Mouse (Mus musculus) kidney, embryonic 16.5 days (tissue): Measurements from ENCODE around the gene Coq8b. TPM values are rescaled to one million over a fixed set of nuclear protein-coding genes. Genes with fewer than 3 reads are reported as not detected.
A peak's percentile ranks its signal among the peaks of the same experiment; 100 is the strongest.

Source experiments
- ATAC-seq: fragments of 200-750 bp; cut with Nextera tagmentation; 2 replicates; pipeline ENCODE4 v1.8.0; 2017; ENCODE audit warnings: moderate TSS enrichment; ENCODE audit not compliant: low FRiP score, low TSS enrichment
- H3K27ac ChIP-seq: fragments of 300-500 bp; sonication (generic); 2 replicates; pipeline ENCODE4 v1.5.1; 2014; ENCODE audit warnings: low read length
- H3K27me3 ChIP-seq: fragments of 300-500 bp; sonication (generic); 2 replicates; pipeline ENCODE4 v1.6.1; 2014; ENCODE audit warnings: low read length, control low read depth, mixed read lengths; ENCODE audit not compliant: insufficient read depth
- H3K36me3 ChIP-seq: fragments of 300-500 bp; sonication (generic); 2 replicates; pipeline ENCODE4 v1.6.1; 2014; ENCODE audit warnings: low read length, control low read depth, mixed read lengths; ENCODE audit not compliant: insufficient read depth
- H3K4me1 ChIP-seq: fragments of 300-500 bp; sonication (generic); 2 replicates; pipeline ENCODE4 v1.6.1; 2014; ENCODE audit warnings: low read length, control low read depth, mixed read lengths; ENCODE audit not compliant: insufficient read depth
- H3K4me2 ChIP-seq: fragments of 300-500 bp; sonication (generic); replicated peaks from 2 replicates; pipeline ENCODE4 v1.6.1; 2014; ENCODE audit warnings: low read depth, low read length
- H3K4me3 ChIP-seq: fragments of 300-500 bp; sonication (generic); 2 replicates; pipeline ENCODE4 v1.5.1; 2014; ENCODE audit warnings: mild to moderate bottlenecking, low read length
- H3K9ac ChIP-seq: fragments of 300-500 bp; sonication (generic); replicated peaks from 2 replicates; pipeline ENCODE4 v1.6.1; 2014; ENCODE audit warnings: low read length
- H3K9me3 ChIP-seq: fragments of 300-500 bp; sonication (generic); 2 replicates; pipeline ENCODE4 v1.6.1; 2016; ENCODE audit warnings: low read length, control low read depth
- WGBS: fragments of 180-500 bp; shearing (Covaris S2); extraction: QIAGEN DNeasy Blood & Tissue Kit; methylation state at CpG from one replicate; pipeline ENCODE4 v1.1.7; 2014; 5-methylcytosine and 5-hydroxymethylcytosine counted together
- polyA plus RNA-seq: library from polyadenylated mRNA; unstranded; fragments of >200 nt; fragmentation: Nextera tagmentation; extraction: Ambion mirVana; gene quantifications from 2 replicates; pipeline ENCODE4 v1.2.1, GENCODE M21; 2015

Gene Coq8b
- polyA plus RNA-seq, 1 experiment from 2014 or later, result 26.4 TPM

DNA sequence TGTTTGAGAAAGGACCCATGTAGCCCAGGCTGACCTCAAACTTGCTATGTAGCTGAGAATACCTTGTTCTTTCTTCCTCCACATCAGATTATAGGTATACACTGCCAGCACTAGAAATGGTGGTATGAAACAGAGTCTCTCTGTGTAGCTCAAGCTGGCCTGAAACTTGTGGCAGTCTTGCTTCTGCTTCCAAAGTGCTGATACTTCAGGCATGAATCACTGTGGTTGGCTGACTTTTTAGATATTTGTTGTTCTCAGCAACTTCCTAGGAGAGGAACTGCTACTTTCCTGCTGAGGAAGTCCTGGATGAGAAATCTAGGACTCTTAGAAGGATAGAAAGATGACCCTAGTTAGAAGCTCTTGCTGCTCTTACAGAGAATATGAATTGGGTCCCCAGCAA, 34.5 kb upstream of the Coq8b start:
- H3K27me3 ChIP-seq, result no peaks in the 10 kb centered on the region

DNA sequence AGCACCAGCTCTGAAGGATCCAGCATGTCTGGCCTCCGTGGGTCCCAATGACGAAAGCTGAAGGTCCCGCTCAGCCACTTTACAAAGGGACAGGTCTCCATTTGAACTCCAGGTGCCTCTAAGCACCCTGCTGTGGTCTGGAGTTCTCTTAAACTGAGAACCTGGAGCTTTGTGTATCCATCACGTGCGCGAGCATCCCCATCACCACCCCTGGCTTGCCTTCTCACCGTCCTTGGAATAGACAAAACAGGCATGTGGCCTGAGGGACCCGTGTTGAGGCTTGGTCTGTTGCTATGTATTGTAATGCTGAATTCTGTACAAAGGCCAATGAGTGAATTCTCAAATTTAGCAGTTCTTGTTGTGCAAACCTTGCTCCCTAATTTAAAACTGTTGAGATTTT, 34.0 kb upstream of the Coq8b start:
- no peak overlapping the region for H3K4me3 ChIP-seq
- H3K4me1 ChIP-seq, result peaks cover 13% of the 10 kb centered on the region
- H3K9me3 ChIP-seq, result no peaks in the 10 kb centered on the region
- ATAC-seq, result no peak
- H3K27ac ChIP-seq, result no peak overlapping the region
- no peaks in the 10 kb centered on the region for H3K27me3 ChIP-seq
- H3K4me2 ChIP-seq, result no peak overlapping the region
- H3K36me3 ChIP-seq, result peaks cover 30% of the 10 kb centered on the region
- no peak overlapping the region for H3K9ac ChIP-seq
- WGBS, result 96% methylated on average over 8 of the region's 8 CpGs

More for the DNA sequence above, 34.5 kb upstream of the Coq8b start:
- no peak overlapping the region for H3K9ac ChIP-seq
- no peak for ATAC-seq
- no peak overlapping the region for H3K4me2 ChIP-seq
- H3K4me3 ChIP-seq, result no peak overlapping the region
- H3K27ac ChIP-seq, result no peak overlapping the region
- H3K4me1 ChIP-seq, result peaks cover 17% of the 10 kb centered on the region
- peaks cover 27% of the 10 kb centered on the region for H3K36me3 ChIP-seq
- H3K9me3 ChIP-seq, result no peaks in the 10 kb centered on the region

GRCm38 (mm10) chr7:27203730-27204449, 28.9 kb upstream of the Coq8b start:
- Histone ChIP-seq H3K4me3 (no peak overlapping the region), H3K4me2 (no peak overlapping the region), H3K27ac (no peak overlapping the region), H3K36me3 (peaks cover 43% of the 10 kb centered on the region), H3K4me1 (no peaks in the 10 kb centered on the region), H3K27me3 (no peaks in the 10 kb centered on the region), H3K9ac (no peak overlapping the region), H3K9me3 (no peaks in the 10 kb centered on the region)
- whole genome bisulfite sequencing, result 93% methylated on average over 8 of the region's 8 CpGs
- ATAC-seq, result no peak

DNA sequence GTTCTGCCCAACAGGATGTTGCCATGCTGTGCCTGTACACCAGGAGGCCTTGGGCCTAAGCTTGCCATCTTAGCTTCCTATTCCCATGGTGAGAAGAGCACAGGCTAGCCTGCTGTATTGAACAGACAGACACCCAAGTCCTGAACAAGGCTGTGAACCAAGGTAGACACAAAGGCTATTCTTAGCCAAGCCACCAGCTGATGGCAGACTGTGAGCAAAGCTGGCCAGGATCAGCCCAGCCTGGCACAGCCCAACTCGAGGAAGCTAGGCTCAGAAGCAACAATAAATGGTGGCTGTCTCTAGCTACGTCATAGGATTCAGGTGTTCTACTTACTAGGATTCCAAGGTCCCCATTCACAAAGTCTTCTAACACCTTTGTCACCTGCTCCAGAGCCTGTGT, 20.2 kb upstream of the Coq8b start:
- H3K4me1 ChIP-seq, result no peaks in the 10 kb centered on the region
- no peak overlapping the region for H3K9ac ChIP-seq
- H3K4me3 ChIP-seq, result no peak overlapping the region
- ATAC-seq, result no peak
- no peak overlapping the region for H3K27ac ChIP-seq
- H3K4me2 ChIP-seq, result no peak overlapping the region
- 84% methylated on average over 2 of the region's 2 CpGs for WGBS
- peaks cover 66% of the 10 kb centered on the region for H3K36me3 ChIP-seq
- no peaks in the 10 kb centered on the region for H3K27me3 ChIP-seq
- no peaks in the 10 kb centered on the region for H3K9me3 ChIP-seq

DNA sequence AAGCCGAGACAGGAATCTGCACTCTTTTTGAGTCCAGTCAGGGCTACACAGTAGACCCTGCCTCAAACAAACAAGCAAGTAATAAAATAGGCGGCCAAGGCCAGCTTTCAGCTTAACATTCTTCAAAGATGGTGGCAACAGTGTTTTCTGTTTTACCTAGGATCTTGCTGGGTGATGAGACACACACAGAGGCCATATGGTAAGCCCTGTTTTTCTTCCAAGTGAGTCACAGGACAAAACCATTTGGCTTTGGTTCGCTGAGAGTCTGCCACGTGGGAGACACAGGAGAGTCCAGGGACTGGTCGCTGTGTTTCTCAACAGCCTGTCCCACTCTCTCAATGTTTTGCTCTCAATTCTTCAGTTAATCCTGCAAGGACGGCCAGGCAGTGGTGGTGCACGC, 14.2 kb upstream of the Coq8b start:
- Histone ChIP-seq H3K9me3 (no peaks in the 10 kb centered on the region), H3K4me1 (peaks cover 2% of the 10 kb centered on the region; the same call in 1 of the 2 replicates), H3K9ac (no peak overlapping the region), H3K27ac (no peak overlapping the region), H3K27me3 (no peaks in the 10 kb centered on the region), H3K4me2 (no peak overlapping the region), H3K4me3 (no peak overlapping the region), H3K36me3 (peaks cover 33% of the 10 kb centered on the region)
- WGBS, result 63% methylated on average over 7 of the region's 7 CpGs
- ATAC-seq, result no peak

DNA sequence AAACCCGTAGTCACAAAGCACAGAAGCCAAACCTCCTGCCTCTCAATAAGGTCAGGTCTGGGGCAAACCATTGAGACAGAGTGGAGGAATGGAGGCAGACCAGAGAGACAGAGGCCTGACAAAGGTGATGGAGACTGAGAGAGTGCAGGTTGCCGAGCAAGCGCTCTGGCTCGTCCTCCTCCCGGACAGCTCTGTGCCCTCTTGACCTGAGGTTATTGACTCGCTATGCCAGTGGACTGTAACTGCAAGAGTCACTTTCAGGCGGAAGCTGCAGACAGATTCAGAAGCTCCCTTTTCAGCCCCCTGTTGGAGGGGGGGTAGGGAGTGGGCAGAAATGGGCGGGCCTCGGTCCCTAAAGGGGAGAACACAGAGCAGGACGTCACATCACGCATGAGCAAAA, 12.9 kb upstream of the Coq8b start:
- Histone ChIP-seq H3K9ac (no peak overlapping the region), H3K27me3 (no peaks in the 10 kb centered on the region), H3K4me2 (no peak overlapping the region), H3K36me3 (peaks cover 24% of the 10 kb centered on the region), H3K4me1 (peaks cover 15% of the 10 kb centered on the region), H3K9me3 (no peaks in the 10 kb centered on the region), H3K4me3 (no peak overlapping the region), H3K27ac (no peak overlapping the region)
- 58% methylated on average over 11 of the region's 11 CpGs for WGBS
- no peak for ATAC-seq

- ATAC-seq, result no peak
- H3K9me3 ChIP-seq, result no peaks in the 10 kb centered on the region
- no peaks in the 10 kb centered on the region for H3K27me3 ChIP-seq
Observed at GRCm38 (mm10) chr7:27221939-27222338, 10.9 kb upstream of the Coq8b start.

DNA sequence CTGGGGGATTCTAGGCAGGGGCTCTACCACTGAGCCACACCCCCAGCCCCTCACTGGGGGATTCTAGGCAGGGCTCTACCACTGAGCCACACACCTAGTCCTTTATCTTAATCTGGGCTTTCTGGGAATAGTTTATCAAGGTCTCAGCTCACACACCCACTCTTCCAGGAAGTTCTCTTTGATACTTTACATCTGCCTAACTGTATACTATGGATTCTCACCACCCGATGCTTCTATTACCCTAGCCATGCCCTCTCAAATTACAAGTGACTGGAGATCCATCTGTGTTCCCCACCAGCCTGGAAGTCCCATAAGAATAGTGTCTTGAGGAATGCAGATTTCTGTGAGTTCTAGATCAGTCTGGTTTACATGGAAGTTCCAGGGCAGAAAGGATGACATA, 10.3 kb upstream of the Coq8b start:
- Histone ChIP-seq H3K27ac (no peak overlapping the region), H3K4me3 (no peak overlapping the region), H3K9ac (no peak overlapping the region), H3K36me3 (peaks cover 11% of the 10 kb centered on the region), H3K9me3 (no peaks in the 10 kb centered on the region), H3K4me1 (peaks cover 41% of the 10 kb centered on the region), H3K4me2 (no peak overlapping the region), H3K27me3 (no peaks in the 10 kb centered on the region)
- 67% methylated on average over 1 of the region's 1 CpGs for whole genome bisulfite sequencing
- no peak for ATAC-seq

More at GRCm38 (mm10) chr7:27221939-27222338, 10.9 kb upstream of the Coq8b start:
- Histone ChIP-seq H3K36me3 (peaks cover 15% of the 10 kb centered on the region), H3K9ac (no peak overlapping the region), H3K27ac (no peak overlapping the region), H3K4me2 (no peak overlapping the region), H3K4me3 (no peak overlapping the region), H3K4me1 (peaks cover 35% of the 10 kb centered on the region)
- 65% methylated on average over 6 of the region's 6 CpGs for WGBS

DNA sequence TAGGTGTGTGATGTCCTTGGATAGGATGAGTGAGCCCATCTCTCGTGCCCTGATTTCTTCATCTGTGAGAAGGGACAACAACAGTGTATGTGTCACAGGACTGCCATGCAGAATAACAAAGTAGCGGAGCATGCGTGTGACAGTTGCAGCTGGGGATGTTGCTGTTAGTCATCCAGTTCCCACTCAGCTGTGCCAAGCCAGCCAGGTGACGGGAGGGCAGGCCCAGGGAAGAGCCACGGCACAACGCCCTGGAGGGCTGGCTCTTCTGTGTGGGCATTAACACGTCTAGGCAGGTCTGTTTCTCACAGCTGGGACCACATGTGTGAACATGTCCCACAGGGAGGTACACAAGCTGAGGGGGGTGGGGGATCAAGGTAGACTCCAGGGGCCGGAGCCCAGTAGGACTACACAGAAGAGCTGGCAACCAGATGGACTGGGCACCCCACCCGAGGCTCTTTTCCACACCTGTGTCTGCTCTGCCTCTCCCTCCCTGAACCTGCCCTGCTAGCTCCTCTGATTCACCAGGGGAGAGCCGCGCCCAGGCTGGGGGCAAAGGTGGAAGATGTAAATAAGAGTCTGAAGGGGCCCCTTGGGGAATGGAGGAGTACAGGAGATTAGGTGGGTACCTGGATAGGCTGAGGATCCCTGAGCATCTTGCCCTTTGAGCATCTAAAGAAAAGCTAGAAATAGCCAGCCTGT, 7.8 kb upstream of the Coq8b start:
- Histone ChIP-seq H3K9ac (peak overlapping the region; percentile 41), H3K36me3 (no peaks in the 10 kb centered on the region), H3K4me3 (peak overlapping the region; percentile 14; the same call in 1 of the 2 replicates), H3K9me3 (no peaks in the 10 kb centered on the region), H3K4me2 (peak overlapping the region; percentile 14; the same call in 1 of the 2 replicates), H3K27ac (no peak overlapping the region), H3K4me1 (peaks cover 46% of the 10 kb centered on the region), H3K27me3 (no peaks in the 10 kb centered on the region)
- 69% methylated on average over 11 of the region's 11 CpGs for WGBS
- no peak for ATAC-seq

GRCm38 (mm10) chr7:27227276-27227675, 5.5 kb upstream of the Coq8b start:
- no peak for ATAC-seq
- H3K36me3 ChIP-seq, result no peaks in the 10 kb centered on the region
- no peak overlapping the region for H3K27ac ChIP-seq

More at GRCm38 (mm10) chr7:27227276-27227675, 5.5 kb upstream of the Coq8b start:
- Histone ChIP-seq H3K4me2 (peak overlapping the region; percentile 82), H3K4me1 (peaks cover 46% of the 10 kb centered on the region), H3K9me3 (no peaks in the 10 kb centered on the region), H3K27me3 (no peaks in the 10 kb centered on the region), H3K9ac (peak overlapping the region; percentile 92), H3K4me3 (peak overlapping the region; percentile 91)
- WGBS, result 32% methylated on average over 9 of the region's 9 CpGs
